22 mouse cellular contexts compared by ENCODE assay signal in the genomic region with DNA sequence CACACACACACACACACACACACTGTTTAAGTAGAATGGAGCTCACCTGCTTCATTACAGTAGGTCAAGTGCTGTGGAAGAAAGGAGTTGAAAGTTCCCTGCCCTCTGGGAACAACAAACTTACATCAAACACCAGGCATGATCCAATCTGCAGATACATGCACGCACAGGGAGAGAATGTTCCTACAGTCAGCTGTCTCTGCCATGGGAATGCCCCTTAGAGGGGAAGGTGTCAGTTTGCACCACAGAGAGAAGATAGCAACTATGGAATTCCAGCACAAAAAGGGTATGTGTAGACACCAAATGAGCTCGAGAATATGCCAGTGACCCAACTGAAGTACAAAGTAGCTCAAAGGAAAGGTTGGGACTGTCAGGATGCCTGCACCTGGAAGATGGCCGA.
DNase-seq lines count a peak whose midpoint lies in the region; ATAC-seq lines count a peak whose summit lies in the region.
"Had no signal": no experiment of that assay in that cellular context is flagged by ENCODE, and none has a peak within 500 bp of the region (broad histone marks: within the 10 kb centered on the region; RNA-seq: fewer than 3 reads in every experiment).

No protein-coding gene starts in this region.

- no peaks in the 10 kb centered on the region for H3K27me3 ChIP-seq in limb, embryonic 13.5 days
- H3K27me3 ChIP-seq: CH12.LX; hindbrain, embryonic 12.5 days had no signal

- H3K4me1 ChIP-seq in limb, embryonic 13.5 days, result peaks cover 26% of the 10 kb centered on the region
- H3K4me1 ChIP-seq: forebrain, embryonic 10.5 days; hindbrain, embryonic 12.5 days had no signal

- DNase-seq in testis, postnatal 14 days (ENCODE audit: low spot score), result peak; percentile 8
- no peak for DNase-seq in testis, postnatal 10 days (ENCODE audit: low spot score)
- DNase-seq in fat pad, adult 2 months (ENCODE audit: extremely low read depth, low read depth, low spot score), result peak; percentile 92
- no peak for DNase-seq in cerebellum, postnatal 10 days
- DNase-seq: adrenal gland, adult 2 months; adrenal gland, postnatal 25 days; cerebellum, adult 2 months; cerebellum, postnatal 25 days; gastrocnemius, postnatal 10 days; heart, adult 18-20 months; heart, postnatal 10 days; heart, postnatal 4 days had no signal

- no peak for ATAC-seq in limb, embryonic 13.5 days (ENCODE audit: low FRiP score, low read depth)
- ATAC-seq in activated CD4-positive, CD25-positive, alpha-beta regulatory T cell, adult 4 months, result no peak
- ATAC-seq: forebrain, embryonic 14.5 days; hindbrain, embryonic 16.5 days; inflammation-experienced regulatory T-cells, adult 6 months; Patski had no signal

- WGBS in limb, embryonic 13.5 days, result 36% methylated on average over 3 of the region's 3 CpGs

- 0 out of 2 replicates have a peak overlapping the region, but pooled peaks have one; percentile 14 for H3K4me2 ChIP-seq in limb, embryonic 13.5 days (replicated peaks)
- H3K4me2 ChIP-seq: hindbrain, embryonic 12.5 days had no signal

- H3K36me3 ChIP-seq in limb, embryonic 13.5 days, result peaks cover 13% of the 10 kb centered on the region; the same call in 1 of the 2 replicates
- H3K36me3 ChIP-seq: forebrain, embryonic 10.5 days; heart, embryonic 10.5 days; hindbrain, embryonic 12.5 days had no signal

- no peak overlapping the region; the same call in 1 of the 2 replicates for H3K27ac ChIP-seq in limb, embryonic 13.5 days
- H3K27ac ChIP-seq: forebrain, embryonic 10.5 days; heart, embryonic 10.5 days; hindbrain, embryonic 12.5 days had no signal

- H3K4me3 ChIP-seq in limb, embryonic 13.5 days, result no peak overlapping the region
- H3K4me3 ChIP-seq: forebrain, embryonic 10.5 days; heart, embryonic 10.5 days; hindbrain, embryonic 12.5 days had no signal

- no peak overlapping the region for H3K9ac ChIP-seq in limb, embryonic 13.5 days
- H3K9ac ChIP-seq: hindbrain, embryonic 12.5 days had no signal

- no peaks in the 10 kb centered on the region for H3K9me3 ChIP-seq in limb, embryonic 13.5 days
- H3K9me3 ChIP-seq: forebrain, embryonic 10.5 days; heart, embryonic 10.5 days; hindbrain, embryonic 12.5 days had no signal

Comparison
In these comparisons a context has a peak if more than half of its experiments do, and no peak if none do; other contexts are left out.
1. DNase-seq: peak in testis, postnatal 14 days (single experiment) and fat pad, adult 2 months (single experiment); none in testis, postnatal 10 days (single experiment) and cerebellum, postnatal 10 days (0 of 2).